Mouse (Mus musculus) heart, embryonic 14.5 days (tissue): ENCODE measurements around the gene Fasl. TPM values are rescaled to one million over a fixed set of nuclear protein-coding genes. Genes with fewer than 3 reads are reported as not detected.

Experiments
- ATAC-seq: fragments of 200-750 bp; cut with Nextera tagmentation; 2 replicates; pipeline ENCODE4 v1.8.0; 2017; ENCODE audit warnings: low read depth, moderate TSS enrichment; ENCODE audit not compliant: insufficient number of reproducible peaks, insufficient read depth, low FRiP score
- H3K27ac ChIP-seq, 2 experiments: fragments of 200-500 bp in 1 of 2; fragments of 300-500 bp in 1 of 2; sonication (generic) in 1 of 2; replicated peaks in 1 of 2; 2 replicates each; pipeline ENCODE4 v1.5.1; 2012 to 2014; ENCODE audit warnings: low read depth in 2 of 2, low read length in 2 of 2, control low read depth in 1 of 2, mild to moderate bottlenecking in 1 of 2, mixed read lengths in 1 of 2; ENCODE audit not compliant: control insufficient read depth in 1 of 2, insufficient read depth in 1 of 2
- H3K27me3 ChIP-seq: fragments of 300-500 bp; sonication (generic); 2 replicates; pipeline ENCODE4 v1.6.1; 2014; ENCODE audit warnings: mild to moderate bottlenecking, low read length, control low read depth; ENCODE audit not compliant: control insufficient read depth, insufficient read depth
- H3K36me3 ChIP-seq: fragments of 300-500 bp; sonication (generic); 2 replicates; pipeline ENCODE4 v1.6.1; 2014; ENCODE audit warnings: mild to moderate bottlenecking, control low read depth, low read length, mixed read lengths; ENCODE audit not compliant: control insufficient read depth, insufficient read depth
- H3K4me1 ChIP-seq, 2 experiments: fragments of 200-500 bp in 1 of 2; fragments of 300-500 bp in 1 of 2; sonication (generic) in 1 of 2; 2 replicates each; pipeline ENCODE4 v1.6.1; 2012 to 2014; ENCODE audit warnings: low read length in 2 of 2, control low read depth in 1 of 2, mixed read lengths in 1 of 2; ENCODE audit not compliant: control insufficient read depth in 2 of 2, insufficient read depth in 2 of 2
- H3K4me2 ChIP-seq: fragments of 300-500 bp; sonication (generic); 2 replicates; pipeline ENCODE4 v1.6.1; 2014; ENCODE audit warnings: mild to moderate bottlenecking, low read length
- H3K4me3 ChIP-seq, 2 experiments: fragments of 200-500 bp in 1 of 2; fragments of 300-500 bp in 1 of 2; sonication (generic) in 1 of 2; 2 replicates each; pipeline ENCODE4 v1.5.1; 2012 to 2014; ENCODE audit warnings: low read length in 2 of 2, mild to moderate bottlenecking in 2 of 2, control low read depth in 1 of 2, low read depth in 1 of 2, moderate library complexity in 1 of 2; ENCODE audit not compliant: control insufficient read depth in 1 of 2, insufficient read depth in 1 of 2
- H3K9ac ChIP-seq: fragments of 300-500 bp; sonication (generic); 2 replicates; pipeline ENCODE4 v1.6.1; 2014; ENCODE audit warnings: mild to moderate bottlenecking, low read length
- H3K9me3 ChIP-seq: fragments of 300-500 bp; sonication (generic); 2 replicates; pipeline ENCODE4 v1.6.1; 2016; ENCODE audit warnings: low read length, control low read depth; ENCODE audit not compliant: control insufficient read depth
- WGBS: fragments of 180-500 bp; shearing (Covaris S2); extraction: QIAGEN DNeasy Blood & Tissue Kit; methylation state at CpG from one replicate; pipeline ENCODE4 v1.1.7; 2014; 5-methylcytosine and 5-hydroxymethylcytosine counted together
- polyA plus RNA-seq: library from polyadenylated mRNA; unstranded; fragments of >200 nt; fragmentation: Nextera tagmentation; extraction: Ambion mirVana; gene quantifications from 2 replicates; pipeline ENCODE4 v1.2.1, GENCODE M21; 2014

The Fasl gene
- polyA plus RNA-seq, 1 experiment from 2014 or later, result not detected

DNA sequence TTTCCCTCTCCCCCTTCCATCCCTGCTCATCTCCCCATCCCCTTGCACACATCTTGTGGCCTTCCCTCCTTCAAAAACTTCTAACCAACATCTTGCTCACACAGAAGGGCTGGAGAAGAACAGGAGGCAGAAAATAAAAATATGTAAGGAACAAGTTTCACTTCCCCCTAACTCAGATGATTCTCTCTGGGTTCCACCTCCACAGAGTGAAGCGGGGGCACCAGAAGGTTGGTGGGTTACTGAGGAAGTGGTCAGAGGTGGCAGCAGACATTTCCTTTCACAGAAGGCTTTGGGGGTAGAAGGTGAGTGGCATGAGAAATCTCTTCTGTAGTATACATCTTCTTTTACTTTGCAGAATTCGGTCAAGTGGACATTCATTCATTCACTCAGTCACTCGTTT lies 10.6 kb upstream of the Fasl start:
- no peak for ATAC-seq
- H3K27ac ChIP-seq, result no peak overlapping the region
- 89% methylated on average over 3 of the region's 3 CpGs for WGBS

DNA sequence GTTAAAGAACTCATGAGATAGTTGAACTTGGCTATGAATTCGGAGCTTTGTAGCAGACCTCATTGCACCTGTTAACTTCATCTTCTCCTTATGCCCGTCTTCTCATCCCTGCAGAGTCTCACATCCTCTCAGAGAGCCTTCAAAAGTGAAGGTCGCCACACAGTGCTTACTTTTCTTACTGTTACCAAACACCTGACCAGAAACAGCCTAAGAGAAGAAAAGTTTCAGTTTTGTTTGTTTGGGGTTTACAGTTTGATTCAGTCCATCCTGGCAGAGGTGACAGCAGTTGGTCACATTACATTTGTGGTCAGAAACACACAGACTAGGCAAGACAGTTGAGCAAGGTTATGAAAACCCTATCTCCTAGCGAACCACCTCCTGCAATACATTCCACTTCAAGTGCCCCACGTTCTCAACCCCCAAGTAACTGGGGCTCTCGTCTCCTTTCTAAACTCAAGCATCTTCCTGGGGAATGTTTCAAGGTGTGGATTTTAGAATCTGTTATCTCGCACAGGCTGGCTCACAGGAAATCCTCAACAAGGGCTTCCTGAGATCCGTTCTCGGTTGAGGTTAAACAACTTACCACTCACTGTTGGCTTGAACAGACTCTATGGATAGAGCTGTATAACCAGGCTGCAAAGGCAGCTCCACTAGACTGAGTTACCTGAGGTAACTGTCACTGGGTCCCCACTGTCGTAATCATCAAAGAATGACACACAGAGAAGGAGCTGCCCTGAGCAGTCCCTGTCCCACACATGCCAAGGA lies 6.3 kb upstream of the Fasl start:
- H3K4me2 ChIP-seq, result no peak overlapping the region
- no peaks in the 10 kb centered on the region for H3K4me1 ChIP-seq
- ATAC-seq, result no peak
- H3K9me3 ChIP-seq, result no peaks in the 10 kb centered on the region
- no peak overlapping the region for H3K27ac ChIP-seq
- no peaks in the 10 kb centered on the region for H3K27me3 ChIP-seq
- WGBS, result 64% methylated on average over 10 of the region's 10 CpGs
- H3K4me3 ChIP-seq, result no peak overlapping the region
- H3K9ac ChIP-seq, result no peak overlapping the region
- H3K36me3 ChIP-seq, result no peaks in the 10 kb centered on the region

More for the DNA sequence above, 10.6 kb upstream of the Fasl start:
- Histone ChIP-seq H3K4me1 (no peaks in the 10 kb centered on the region), H3K4me3 (no peak overlapping the region), H3K9ac (no peak overlapping the region), H3K4me2 (no peak overlapping the region), H3K36me3 (no peaks in the 10 kb centered on the region), H3K9me3 (no peaks in the 10 kb centered on the region), H3K27me3 (no peaks in the 10 kb centered on the region)

DNA sequence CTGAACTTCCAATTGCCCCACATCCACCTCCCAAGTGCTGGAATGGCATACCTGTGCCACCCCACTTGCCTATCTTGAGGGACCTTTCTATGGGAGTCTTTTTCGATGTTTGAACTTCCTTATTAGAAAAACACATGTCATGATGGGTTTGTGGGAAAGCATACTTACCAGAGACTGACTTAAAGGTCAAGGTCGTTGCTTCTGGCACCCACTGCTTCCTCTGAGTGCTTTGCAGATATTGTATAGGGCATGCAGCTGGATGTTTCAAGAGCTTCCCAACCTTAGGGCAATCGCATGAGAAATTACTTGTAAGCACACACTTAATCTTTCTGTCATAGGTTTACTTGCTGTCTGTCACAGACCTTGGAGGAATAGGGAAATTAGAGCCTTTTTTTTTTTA lies 5.0 kb upstream of the Fasl start:
- 62% methylated on average over 3 of the region's 3 CpGs for WGBS
- no peak overlapping the region for H3K4me3 ChIP-seq

GRCm38 (mm10) chr1:161792687-161792969 lies 4.3 kb upstream of the Fasl start:
- no peaks in the 10 kb centered on the region for H3K36me3 ChIP-seq
- ATAC-seq, result no peak
- no peak overlapping the region for H3K4me3 ChIP-seq
- H3K9ac ChIP-seq, result no peak overlapping the region
- H3K9me3 ChIP-seq, result no peaks in the 10 kb centered on the region
- no peak overlapping the region for H3K4me2 ChIP-seq
- 89% methylated on average over 4 of the region's 4 CpGs for WGBS
- no peak overlapping the region for H3K27ac ChIP-seq
- no peaks in the 10 kb centered on the region for H3K4me1 ChIP-seq
- no peaks in the 10 kb centered on the region for H3K27me3 ChIP-seq

More for the DNA sequence above, 5.0 kb upstream of the Fasl start:
- Histone ChIP-seq H3K36me3 (no peaks in the 10 kb centered on the region), H3K9me3 (no peaks in the 10 kb centered on the region), H3K9ac (no peak overlapping the region), H3K4me2 (no peak overlapping the region), H3K27ac (no peak overlapping the region), H3K27me3 (no peaks in the 10 kb centered on the region), H3K4me1 (no peaks in the 10 kb centered on the region)
- ATAC-seq, result no peak

- H3K27ac ChIP-seq, result no peak overlapping the region
- H3K4me3 ChIP-seq, result no peak overlapping the region
- WGBS, result 81% methylated on average over 8 of the region's 8 CpGs
- no peaks in the 10 kb centered on the region for H3K27me3 ChIP-seq
- H3K4me1 ChIP-seq, result no peaks in the 10 kb centered on the region
- ATAC-seq, result no peak
- H3K4me2 ChIP-seq, result no peak overlapping the region
- no peaks in the 10 kb centered on the region for H3K36me3 ChIP-seq
- H3K9ac ChIP-seq, result no peak overlapping the region
- H3K9me3 ChIP-seq, result no peaks in the 10 kb centered on the region
Measured at GRCm38 (mm10) chr1:161791854-161792686, 3.8 kb upstream of the Fasl start.

GRCm38 (mm10) chr1:161782725-161783124 lies 5.6 kb downstream of the Fasl start:
- ATAC-seq, result no peak

GRCm38 (mm10) chr1:161781594-161781993 lies 6.7 kb downstream of the Fasl start:
- Histone ChIP-seq H3K4me3 (no peak overlapping the region), H3K9me3 (no peaks in the 10 kb centered on the region), H3K27me3 (no peaks in the 10 kb centered on the region), H3K4me2 (no peak overlapping the region), H3K36me3 (no peaks in the 10 kb centered on the region), H3K4me1 (no peaks in the 10 kb centered on the region), H3K9ac (no peak overlapping the region), H3K27ac (no peak overlapping the region)
- ATAC-seq, result no peak
- 82% methylated on average over 5 of the region's 5 CpGs for WGBS

More at GRCm38 (mm10) chr1:161782725-161783124, 5.6 kb downstream of the Fasl start:
- Histone ChIP-seq H3K4me1 (no peaks in the 10 kb centered on the region), H3K4me2 (no peak overlapping the region), H3K27ac (no peak overlapping the region), H3K9me3 (no peaks in the 10 kb centered on the region), H3K27me3 (no peaks in the 10 kb centered on the region), H3K36me3 (no peaks in the 10 kb centered on the region), H3K9ac (no peak overlapping the region), H3K4me3 (no peak overlapping the region)
- 72% methylated on average over 2 of the region's 2 CpGs for WGBS
